Mouse (Mus musculus): ENCODE measurements around the gene Abcc8. TPM values are rescaled to one million over a fixed set of nuclear protein-coding genes. Genes with fewer than 3 reads are reported as not detected.

Gene Abcc8
- total RNA-seq, 2 experiments from 2014 or later = 72.8 to 79.6 TPM

DNA sequence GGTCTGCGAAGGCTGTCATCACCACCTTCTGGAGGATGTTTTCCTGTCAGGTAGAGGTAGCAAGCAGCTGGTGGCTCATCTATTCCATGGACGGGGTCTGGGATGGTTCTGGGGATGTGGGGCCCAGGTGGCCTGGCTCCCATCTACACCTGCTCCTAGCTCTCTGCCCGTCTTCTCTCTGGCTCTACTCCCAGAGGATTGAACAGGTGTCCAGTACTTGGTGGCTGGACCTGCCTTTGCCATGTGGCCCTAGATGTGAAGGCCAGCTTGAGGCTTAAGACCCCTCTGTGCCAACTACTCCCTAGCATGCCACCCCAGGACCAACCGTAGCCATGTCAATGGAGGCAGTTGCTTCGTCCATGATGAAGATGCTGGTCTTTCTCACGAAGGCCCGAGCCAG, 74.3 kb downstream of the Abcc8 start:
- DNase-seq = no peak

DNA sequence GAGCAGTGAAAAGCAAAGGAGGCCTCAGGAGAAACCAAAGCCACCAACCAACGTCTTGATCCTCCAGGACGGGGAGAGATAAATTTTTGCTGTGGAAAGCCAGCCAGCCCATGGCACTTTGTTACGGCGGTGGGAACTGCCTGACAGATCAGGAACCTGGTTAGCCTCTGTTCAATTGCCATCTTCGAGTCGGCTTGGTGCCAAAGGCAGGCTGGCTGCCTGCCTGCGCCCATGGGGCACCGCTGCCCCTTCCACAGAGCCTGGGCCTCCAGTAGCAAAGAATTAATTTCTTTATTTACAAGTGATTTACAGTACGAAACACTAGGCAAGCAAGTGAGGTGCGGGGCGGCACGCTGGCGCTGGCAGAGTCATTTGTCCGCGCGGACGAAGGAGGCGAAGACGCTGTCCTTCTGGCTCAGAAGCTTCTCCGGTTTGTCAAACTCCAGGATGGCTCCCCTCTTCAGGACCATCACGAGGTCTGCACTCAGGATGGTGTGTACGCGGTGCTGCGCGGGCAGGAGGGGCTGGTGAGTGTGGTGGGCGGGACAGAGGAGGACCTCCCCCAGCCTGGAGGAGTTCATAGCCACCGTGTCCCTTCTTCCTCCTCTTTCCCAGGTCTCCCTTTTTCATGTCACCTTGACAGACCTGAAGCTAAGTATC, 75.4 kb downstream of the Abcc8 start:
- DNase-seq = peak; percentile 77

DNA sequence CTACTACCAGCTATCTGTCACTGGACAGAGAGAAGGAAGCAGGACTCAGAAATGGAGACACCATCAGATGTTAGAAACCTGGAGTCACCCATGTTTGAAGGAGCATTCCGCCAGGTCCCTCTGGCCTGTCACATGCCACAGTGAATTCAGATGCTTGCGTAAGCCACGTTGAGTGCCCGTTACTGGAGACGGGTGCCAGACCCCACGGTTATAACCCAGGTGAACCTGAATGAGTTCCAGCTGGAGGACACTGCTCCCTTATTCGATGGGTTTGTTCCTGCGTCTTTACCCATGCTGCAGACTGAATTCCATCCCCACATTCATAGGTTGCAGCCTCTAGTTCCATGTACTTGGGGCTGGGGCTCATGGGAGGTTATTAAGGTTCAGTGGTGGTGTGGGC, 76.1 kb downstream of the Abcc8 start:
- DNase-seq = no peak

DNA sequence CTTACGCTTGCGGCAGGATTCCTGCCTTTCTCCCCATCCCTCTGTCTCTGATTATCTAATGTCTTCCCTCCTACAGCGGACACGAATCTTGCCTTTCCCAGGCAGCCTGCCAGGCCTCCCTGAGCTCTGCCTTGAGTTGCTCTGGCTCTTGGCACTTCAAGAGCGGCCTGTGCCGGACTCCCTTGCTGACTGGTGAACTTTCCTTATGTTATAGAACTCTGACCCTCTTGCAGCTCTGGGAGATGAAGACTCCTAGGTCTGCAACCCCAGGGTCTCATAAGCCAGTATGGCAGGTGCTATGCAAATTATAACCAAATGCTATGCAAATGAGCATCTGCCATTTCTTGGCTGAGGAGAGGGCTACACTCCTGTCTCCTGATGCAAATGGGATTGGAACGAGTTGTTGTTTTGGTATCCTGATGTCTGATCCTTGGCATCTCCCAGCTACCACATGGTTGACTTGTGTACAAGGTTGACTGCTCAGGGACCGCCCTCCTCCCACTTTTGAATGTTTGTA, 76.7 kb downstream of the Abcc8 start:
- DNase-seq = no peak

DNA sequence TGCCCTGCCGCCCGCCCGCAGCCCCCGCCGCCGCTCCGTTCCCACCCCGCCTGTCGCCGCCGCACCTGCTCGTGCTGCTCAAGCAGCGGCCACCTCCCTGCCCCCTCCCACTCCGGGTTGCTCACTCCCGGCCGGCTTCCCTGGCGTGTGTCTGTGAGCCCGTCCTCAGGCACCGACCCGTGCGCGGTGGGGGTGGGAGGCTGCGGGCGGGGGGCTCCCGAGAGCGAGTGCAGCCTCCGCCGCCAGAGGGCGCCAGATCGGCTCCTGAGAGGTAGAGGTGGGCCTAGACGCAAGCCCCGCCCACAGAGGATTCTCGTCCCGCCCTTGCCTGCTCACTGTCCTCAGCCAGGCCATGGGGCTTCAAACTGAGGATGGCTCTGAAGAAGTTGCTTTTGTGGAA, 79.3 kb downstream of the Abcc8 start, which contains the start of gene Kcnj11:
Kcnj11 (minus strand) TSS at position 202 of the 400 bp plus-strand sequence.
- DNase-seq = peak; percentile 92

DNA sequence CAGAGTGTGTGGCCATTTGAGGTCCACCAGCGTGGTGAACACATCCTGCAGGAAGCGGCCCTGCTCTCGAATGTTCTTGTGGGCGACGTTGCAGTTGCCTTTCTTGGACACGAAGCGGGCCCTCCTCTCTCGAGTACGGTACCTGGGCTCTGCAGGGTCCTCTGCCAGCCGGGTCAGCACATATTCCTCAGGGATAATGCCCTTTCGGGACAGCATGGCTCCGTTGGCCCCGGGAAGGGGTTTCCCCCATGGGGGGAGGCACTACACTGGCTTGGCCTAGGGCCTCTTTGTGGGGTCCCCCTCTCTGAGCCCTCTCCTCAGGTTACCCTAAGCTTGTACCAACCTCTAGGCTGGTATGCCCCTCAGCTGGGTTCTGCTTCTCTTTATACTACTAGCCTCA, 80.2 kb downstream of the Abcc8 start:
- no peak for DNase-seq

DNA sequence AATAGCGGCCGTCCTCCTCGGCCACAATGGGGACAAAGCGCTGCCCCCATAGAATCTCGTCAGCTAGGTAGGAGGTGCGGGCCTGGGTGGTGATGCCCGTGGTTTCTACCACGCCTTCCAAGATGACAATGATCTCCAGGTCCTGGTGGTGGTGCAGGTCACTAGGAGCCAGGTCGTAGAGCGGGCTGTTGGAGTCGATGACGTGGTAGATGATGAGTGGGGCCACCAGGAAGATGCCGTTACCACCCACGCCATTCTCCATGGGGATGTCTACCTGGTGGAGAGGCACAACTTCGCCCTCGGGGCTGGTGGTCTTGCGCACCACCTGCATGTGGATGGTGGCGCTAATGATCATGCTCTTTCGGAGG, 80.9 kb downstream of the Abcc8 start:
- DNase-seq = no peak

DNA sequence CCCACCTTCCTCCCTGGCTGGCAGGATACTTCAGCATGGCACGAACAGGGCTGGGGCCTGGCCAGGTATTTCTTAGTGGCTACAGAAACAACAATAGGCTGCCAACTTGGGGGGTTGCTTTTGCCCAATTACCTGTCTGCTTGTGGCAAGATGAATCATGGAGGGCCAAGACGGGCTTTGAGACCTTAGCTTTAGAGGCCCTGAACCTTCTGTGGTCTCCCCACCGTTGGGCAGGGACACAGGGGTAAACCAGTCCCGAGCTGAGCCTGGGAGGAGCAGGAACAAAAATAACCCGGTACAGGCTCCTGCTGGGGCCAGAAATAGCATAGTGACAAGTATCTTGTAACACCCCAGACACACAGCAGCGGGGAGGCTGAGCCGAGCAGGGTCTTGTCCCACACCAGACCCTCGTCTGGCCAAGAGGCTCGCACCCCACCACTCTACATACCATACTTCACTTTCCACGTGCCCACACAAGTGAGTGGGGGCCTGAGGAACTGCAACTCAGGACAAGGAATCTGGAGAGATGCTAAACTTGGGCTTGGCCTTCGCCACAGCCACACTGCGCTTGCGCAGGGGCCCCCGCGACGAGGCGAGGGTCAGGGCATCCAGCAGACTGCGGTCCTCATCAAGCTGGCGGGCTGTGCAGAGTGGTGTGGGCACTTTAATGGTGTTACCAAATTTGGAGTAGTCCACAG, 81.5 kb downstream of the Abcc8 start:
- DNase-seq = peak; percentile 65

DNA sequence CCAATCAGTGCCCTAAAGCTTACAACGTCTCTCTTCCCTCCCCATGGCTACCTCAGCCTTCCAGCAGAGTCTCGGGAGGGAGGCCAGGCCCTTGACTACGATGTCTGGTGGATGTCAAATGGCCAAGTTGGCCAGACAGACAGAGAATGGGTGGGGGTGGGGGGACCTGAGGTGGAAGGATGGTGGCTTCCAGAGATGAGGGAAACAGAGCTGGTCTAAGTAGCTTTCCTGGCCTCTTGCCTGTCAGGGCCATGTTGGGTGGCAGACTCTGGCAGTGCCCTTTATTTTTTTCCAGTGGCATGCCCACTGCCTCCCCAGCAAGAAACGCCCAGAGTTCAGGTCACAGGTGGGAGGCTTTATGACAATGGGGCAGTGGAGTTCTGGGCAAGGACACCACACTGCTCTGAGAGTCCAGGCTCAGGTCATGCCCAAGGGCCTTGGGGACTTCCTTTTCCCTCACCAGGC, 82.5 kb downstream of the Abcc8 start:
- DNase-seq = no peak

DNA sequence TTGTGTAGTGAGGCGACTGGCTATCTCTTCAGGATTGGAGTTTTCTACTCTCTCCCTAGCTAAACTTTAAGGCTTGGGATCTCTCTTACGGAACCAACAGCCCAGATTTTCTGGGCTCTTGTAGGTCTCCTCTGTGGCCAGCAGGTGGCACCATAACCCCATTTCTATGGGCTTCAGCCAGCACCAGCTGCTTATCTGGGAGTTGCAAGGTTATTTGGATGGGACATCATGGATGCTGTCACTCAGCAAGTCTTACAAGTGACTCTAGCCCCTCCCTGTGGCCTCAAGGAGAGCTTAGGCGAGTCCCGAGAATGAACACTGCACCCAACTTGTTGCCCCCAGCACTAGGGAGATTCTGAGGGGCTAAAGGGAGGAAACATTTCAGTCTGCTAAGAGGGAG, 83.7 kb downstream of the Abcc8 start:
- DNase-seq = peak; percentile 82

DNA sequence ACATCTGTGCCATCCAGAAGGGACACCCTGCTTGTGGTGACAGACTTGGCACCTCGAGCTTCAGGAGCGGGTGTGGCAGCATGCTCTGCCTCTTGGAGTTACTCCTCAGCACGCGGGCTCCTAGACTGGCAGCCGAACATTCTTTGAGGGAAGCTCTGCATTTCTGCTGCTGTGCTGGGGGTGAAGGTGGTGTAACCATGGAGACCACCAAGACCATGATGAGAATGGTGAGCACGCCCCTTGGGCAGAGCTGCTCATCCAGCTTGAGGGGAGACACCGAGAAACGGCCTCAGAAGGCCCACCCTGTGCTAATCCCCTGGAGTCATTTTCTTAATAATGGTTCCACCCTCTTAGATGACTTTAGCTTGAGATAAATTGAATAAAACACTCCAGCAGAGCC, 87.0 kb downstream of the Abcc8 start:
- no peak for DNase-seq

DNA sequence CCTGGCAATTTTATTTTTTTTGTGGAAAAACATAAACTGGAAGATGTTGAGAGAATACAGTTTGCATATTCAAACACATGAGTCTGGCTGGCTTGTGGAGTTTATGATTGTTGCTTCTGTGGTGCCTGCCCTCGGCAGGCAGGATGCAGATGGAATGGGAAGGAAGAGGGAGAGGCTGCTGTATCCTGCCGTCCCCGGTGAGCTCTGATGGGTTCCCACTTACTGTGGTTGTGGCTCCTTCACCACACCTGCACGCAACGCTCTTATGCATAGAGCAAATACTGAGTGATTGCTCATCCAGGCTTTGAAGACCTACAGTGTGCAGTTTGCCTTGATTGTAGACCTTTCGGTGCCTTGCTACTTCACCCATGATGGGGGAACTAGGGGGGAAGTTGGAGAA, 91.6 kb downstream of the Abcc8 start:
- no peak for DNase-seq

DNA sequence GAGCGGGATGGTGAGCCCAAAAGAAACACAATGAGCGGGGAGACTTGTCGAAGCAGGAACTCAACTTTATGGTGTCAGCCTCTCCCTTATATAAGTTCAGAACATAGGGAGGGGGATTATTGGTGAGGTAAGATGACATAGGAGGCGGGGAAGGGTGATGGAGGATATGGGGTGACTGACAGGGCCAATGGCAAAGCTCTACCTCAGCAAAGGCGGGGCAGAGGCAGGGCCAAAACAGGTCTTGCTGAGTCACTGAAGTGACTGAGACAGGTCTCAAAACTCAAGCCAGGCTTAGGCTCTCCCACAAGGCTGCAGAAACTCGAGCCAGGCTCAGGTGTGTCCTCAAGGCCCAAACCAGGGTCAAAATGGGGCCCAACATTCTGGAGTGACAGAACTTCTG, 93.5 kb downstream of the Abcc8 start:
- no peak for DNase-seq

DNA sequence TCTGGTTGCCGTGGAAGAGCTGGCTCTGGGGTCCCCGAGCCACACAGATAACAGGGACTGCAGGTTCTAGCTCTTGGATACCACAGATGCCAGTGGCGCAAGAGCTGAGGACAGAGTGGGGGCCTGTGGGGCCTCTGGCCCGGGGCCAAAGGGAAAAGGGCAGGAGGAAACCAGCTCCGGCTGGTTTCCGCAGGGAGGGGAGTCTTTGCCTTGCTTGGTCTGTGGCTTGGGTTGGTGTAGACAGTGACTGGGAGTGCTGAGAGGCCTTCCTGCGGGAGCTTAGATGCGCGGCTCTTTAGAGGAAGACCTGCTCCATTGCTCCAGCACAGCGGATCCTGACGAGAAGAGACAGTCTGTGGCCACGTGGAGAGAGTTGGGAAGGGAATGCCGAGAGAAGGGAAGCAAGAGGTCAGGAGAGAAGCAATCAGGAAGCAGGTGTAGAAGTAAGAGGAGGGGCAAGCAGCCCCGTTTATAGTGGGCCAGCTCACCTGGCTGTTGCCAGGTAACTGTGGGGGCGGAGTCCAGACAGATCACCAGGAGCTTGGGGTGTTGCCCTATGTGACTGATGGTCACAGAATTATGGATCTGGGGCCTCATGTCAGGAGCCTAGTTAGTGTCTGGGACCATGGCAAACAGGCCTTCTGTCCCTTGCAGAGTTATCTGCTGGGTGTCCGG, 94.9 kb downstream of the Abcc8 start:
- DNase-seq = no peak

DNA sequence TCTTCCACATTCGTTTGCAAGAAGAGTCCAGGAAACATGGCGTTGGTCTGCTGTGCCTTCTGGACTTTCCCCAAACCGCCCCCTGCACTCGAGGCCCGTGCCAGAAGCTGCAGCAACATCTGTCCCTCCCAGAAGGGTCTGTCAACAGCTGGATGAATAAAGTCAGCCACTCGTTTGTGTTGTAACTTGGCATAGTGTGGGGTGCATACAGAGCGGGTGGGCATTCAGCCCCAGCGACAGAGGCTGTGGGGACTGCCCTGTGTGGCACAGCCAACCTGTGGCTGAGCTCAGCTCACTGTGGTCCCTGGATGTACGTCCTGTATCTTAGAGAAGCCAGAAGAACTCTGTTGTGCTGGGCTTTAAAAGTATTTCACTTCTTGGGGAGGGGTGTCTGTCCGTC, 95.8 kb downstream of the Abcc8 start:
- DNase-seq = no peak

DNA sequence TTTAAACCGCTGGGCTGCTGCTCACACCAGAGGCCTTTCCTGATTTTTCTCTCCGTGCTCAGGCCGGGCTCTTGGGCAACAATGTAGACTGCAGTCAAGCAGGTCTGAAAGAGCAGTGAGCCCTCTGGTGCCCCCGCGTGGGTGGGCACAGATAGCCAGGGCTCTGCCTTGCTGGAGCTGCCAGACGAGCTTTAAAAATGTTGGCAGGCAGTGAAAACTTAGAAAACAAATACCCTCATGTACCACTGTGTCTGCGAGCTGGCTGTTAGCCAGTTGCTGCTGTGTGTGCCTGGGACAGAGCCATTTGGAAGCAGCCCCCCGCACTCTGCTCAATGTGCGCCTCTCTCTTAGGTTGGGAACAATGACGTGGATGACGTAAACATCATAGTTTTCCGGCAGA, 102.2 kb downstream of the Abcc8 start:
- DNase-seq = no peak

DNA sequence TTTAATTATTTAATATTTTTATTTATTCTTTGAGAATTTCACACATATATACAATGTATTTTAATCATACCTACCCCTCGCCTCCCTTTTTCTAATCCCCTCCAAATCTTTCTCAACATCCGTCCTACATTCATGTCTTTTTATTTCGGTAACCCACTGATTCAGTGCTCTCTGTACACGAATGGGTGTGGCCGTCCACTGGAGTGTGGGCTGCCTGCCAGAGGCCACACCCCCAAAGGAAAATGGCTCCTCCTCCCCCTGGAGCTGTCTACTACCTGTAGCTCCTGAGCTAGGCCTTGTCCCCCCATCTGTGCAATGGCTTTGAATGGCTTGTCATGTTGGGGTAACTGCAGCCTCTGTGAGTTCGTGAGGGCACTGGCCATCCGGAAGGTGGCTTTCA, 103.0 kb downstream of the Abcc8 start:
- no peak for DNase-seq

DNA sequence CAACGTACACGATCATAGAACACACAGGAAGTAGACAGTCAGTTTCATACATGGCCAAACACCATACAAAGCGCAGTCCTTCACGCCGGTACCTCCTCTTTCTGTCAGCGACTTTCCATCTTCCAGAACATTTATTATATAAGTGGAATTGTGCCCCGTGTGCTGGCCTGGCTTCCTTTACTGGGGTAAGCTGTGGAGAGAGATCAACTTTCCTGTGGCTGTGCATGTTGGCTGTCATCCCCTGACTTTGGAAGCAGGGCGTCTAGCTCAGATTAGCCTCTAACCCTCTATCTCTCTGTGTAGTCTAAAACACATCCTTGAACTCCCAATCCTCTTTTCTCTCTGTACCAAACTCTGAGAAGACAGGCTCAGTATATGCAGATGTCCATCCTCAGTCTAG, 111.0 kb downstream of the Abcc8 start:
- no peak for DNase-seq

DNA sequence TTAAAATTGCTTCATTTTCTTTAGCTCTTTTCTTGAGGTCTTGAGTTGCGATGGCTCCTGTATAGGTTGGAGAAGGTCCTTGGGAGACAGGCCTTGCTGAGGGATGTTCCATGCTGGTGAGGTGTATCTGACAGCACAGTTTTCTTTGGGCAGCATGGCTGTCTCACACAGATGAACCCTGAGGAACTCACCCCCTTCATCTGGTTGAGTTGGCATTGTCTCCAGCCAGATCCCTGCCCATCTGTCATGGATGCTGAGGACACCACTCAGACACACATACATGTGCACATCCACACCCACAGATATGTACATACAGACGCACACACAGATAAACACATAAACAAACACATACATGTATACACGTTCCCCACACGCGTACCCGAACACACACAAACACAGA, 116.5 kb downstream of the Abcc8 start:
- DNase-seq = no peak

DNA sequence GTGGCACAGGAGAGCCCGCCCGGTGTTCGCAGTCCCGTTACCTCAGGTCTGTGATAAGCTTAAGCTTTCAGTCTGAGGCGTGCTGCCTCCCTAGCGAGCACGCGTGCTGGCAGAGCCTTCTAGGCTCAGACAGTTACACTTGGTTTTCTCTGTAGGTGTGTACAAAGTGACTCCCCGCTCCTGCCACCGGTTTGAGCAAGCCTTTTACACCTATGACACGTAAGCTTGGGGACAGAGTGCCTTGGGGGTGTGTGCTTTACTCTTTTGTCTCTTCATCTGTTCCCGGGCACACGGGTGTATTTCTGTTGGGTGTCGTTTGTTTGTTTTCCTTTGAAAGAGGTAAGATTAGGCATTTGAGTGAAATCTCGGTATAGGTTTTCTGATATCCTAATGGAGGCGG, 118.2 kb downstream of the Abcc8 start:
- no peak for DNase-seq

DNA sequence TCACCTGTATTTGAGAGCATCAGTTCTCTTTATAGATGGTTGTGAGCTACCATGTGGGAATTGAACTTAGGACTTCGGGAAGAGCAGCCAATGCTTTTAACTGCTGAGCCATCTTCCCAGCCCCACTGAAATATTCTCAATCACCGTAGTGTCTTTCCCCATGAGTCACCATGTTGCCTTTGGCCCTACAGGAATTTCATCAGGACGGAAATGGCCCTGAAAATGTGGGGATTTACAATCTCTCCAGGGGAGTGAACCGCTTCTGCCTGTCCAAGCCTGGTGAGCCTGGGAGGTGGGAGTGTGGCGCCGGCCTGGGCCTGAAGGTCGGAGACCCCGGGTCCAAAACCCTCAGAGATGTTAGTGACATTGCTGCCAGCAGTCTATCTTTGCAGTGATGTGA, 119.1 kb downstream of the Abcc8 start:
- DNase-seq = no peak

DNA sequence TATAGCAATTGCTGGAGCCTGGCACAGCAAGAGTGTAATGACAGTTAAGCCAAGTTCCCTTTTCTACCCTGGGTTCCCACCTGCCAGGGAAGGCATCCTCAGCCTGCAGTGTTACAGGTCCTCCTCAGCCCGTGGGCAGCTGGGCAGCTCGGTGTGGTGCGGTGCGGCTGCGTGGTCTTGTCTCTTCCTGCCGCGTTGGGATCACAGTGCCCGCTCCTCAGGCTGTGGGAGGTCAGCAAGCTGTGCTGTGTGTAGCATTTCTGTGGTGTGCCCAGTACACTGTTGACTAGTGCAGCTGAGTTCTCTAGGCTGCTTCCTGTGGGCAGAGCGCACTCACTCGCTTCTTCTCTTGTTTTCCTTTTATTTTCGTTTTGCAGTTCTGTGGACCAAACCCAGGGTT, 121.0 kb downstream of the Abcc8 start:
- DNase-seq = no peak

All from heart, postnatal 4 days (tissue).